Mouse (Mus musculus) lung, postnatal 0 days (tissue): ENCODE results near the gene Grik1. TPM values are rescaled to one million over a fixed set of nuclear protein-coding genes. Genes with fewer than 3 reads are reported as not detected.

Experiments
- ATAC-seq: fragments of 200-750 bp; cut with Nextera tagmentation; 2 replicates; pipeline ENCODE4 v1.8.0; 2017; ENCODE audit warnings: moderate library complexity
- DNase-seq: peaks from one replicate; pipeline ENCODE4 v3.0.0-alpha.2; 2016; ENCODE audit warnings: low spot score
- H3K27ac ChIP-seq: fragments of 300-500 bp; sonication (generic); 2 replicates; pipeline ENCODE4 v1.5.1; 2014; ENCODE audit warnings: antibody characterized with exemption, mild to moderate bottlenecking, low read length, mixed read lengths
- H3K27me3 ChIP-seq: fragments of 300-500 bp; sonication (generic); replicated peaks from 2 replicates; pipeline ENCODE4 v1.6.1; 2014; ENCODE audit warnings: low read length, mixed read lengths; ENCODE audit not compliant: insufficient read depth
- H3K36me3 ChIP-seq: fragments of 300-500 bp; sonication (generic); 2 replicates; pipeline ENCODE4 v1.6.1; 2014; ENCODE audit warnings: low read length, mixed read lengths; ENCODE audit not compliant: insufficient read depth
- H3K4me1 ChIP-seq: fragments of 300-500 bp; sonication (generic); 2 replicates; pipeline ENCODE4 v1.6.1; 2014; ENCODE audit warnings: antibody characterized with exemption, low read depth, low read length, mixed read lengths; ENCODE audit not compliant: insufficient read depth
- H3K4me2 ChIP-seq: fragments of 300-500 bp; sonication (generic); replicated peaks from 2 replicates; pipeline ENCODE4 v1.6.1; 2014; ENCODE audit warnings: low read depth, mild to moderate bottlenecking, low read length, moderate library complexity, mixed read lengths
- H3K4me3 ChIP-seq: fragments of 300-500 bp; sonication (generic); 2 replicates; pipeline ENCODE4 v1.5.1; 2014; ENCODE audit warnings: low read depth, low read length
- H3K9ac ChIP-seq: fragments of 300-500 bp; sonication (generic); replicated peaks from 2 replicates; pipeline ENCODE4 v1.6.1; 2014; ENCODE audit warnings: low read depth, mild to moderate bottlenecking
- H3K9me3 ChIP-seq: fragments of 300-500 bp; sonication (generic); 2 replicates; pipeline ENCODE4 v1.6.1; 2016; ENCODE audit warnings: low read length, mixed read lengths
- CTCF ChIP-seq: IDR thresholded peaks from 2 replicates; pipeline ENCODE4 v1.5.1; 2016; ENCODE audit warnings: antibody characterized with exemption, mild to moderate bottlenecking
- EP300 ChIP-seq: IDR thresholded peaks from 2 replicates; pipeline ENCODE4 v1.6.1; 2016; ENCODE audit warnings: antibody characterized with exemption, mild to moderate bottlenecking, control low read depth
- WGBS: fragments of 180-500 bp; shearing (Covaris S2); extraction: QIAGEN DNeasy Blood & Tissue Kit; methylation state at CpG from one replicate; pipeline ENCODE4 v1.1.7; 2014; 5-methylcytosine and 5-hydroxymethylcytosine counted together
- polyA plus RNA-seq: library from polyadenylated mRNA; unstranded; fragments of >200 nt; fragmentation: Nextera tagmentation; extraction: Ambion mirVana; gene quantifications from 2 replicates; pipeline ENCODE4 v1.2.1, GENCODE M21; 2015

The Grik1 gene
- polyA plus RNA-seq, 1 experiment from 2014 or later: 0.25 TPM

DNA sequence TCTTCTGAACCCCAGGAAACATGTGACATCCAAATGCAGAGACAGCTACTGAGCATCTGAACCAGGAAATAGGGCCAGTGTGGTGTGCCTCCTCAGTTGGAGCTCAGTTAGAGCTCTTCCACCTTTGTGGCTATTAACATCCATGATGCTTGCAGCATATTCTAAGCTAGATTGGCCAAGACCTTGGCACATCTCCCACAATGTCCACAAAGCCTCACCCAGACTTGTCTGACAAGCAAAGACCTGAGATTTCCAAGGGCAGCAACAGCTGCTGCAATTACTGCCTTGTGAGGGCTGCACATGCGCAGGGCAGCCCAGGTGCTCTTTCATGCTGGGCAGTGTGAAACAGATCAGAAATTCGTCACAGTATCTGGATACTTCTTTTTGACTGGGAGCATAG is 37.4 kb downstream of the Grik1 start:
- DNase-seq: no peak
- no peaks in the 10 kb centered on the region for H3K9me3 ChIP-seq
- no peaks in the 10 kb centered on the region for H3K4me1 ChIP-seq
- no peak overlapping the region for H3K4me2 ChIP-seq
- H3K27me3 ChIP-seq: no peaks in the 10 kb centered on the region
- no peak overlapping the region for H3K9ac ChIP-seq
- no peak overlapping the region for H3K27ac ChIP-seq
- 76% methylated on average over 2 of the region's 2 CpGs for WGBS
- H3K36me3 ChIP-seq: no peaks in the 10 kb centered on the region
- TF ChIP-seq EP300 (no peak), CTCF (no peak)
- no peak for ATAC-seq
- H3K4me3 ChIP-seq: no peak overlapping the region

DNA sequence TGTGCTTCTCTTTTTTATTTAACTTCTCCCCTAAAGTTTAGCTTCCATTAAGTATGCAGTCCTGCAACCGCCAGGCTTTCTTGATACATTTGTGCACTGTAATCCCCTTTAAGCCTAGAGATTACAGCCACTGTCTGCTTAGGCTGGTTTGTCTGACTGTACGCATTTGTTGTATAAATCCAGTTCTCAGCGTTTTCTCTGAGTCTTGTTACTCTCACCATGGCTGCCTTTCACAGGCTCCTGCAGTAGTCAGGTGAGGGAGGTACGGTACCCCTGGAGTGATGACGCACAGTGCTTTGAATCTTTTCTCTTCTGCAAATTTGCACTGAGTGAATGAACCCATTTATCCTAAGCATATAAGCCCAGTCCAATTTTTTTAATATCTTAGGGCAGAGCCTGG is 39.0 kb downstream of the Grik1 start:
- no peaks in the 10 kb centered on the region for H3K4me1 ChIP-seq
- H3K9ac ChIP-seq: no peak overlapping the region
- H3K36me3 ChIP-seq: no peaks in the 10 kb centered on the region
- no peak overlapping the region for H3K27ac ChIP-seq
- DNase-seq (no peak), ATAC-seq (no peak)
- no peaks in the 10 kb centered on the region for H3K9me3 ChIP-seq
- TF ChIP-seq EP300 (no peak), CTCF (no peak)
- H3K4me2 ChIP-seq: no peak overlapping the region
- WGBS: 65% methylated on average over 5 of the region's 5 CpGs
- H3K27me3 ChIP-seq: no peaks in the 10 kb centered on the region
- H3K4me3 ChIP-seq: no peak overlapping the region

DNA sequence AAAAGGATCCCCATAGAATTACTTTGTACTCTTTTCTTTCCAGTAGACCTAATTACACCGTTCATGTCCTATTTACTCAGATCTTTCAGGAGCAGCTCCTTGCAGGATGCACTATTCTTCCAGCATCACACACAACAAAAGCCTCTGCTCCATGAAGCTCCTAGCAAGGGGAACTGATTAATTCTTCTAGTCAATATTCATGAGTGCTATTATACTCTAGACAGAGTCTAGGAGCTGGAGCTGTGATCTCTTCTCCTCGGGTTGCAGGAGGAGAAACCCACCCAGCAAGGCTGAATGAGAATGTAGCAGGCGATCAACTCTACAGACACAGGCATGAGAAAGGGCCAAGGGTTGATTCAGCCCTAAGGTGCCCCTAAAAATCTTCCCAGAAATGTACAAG is 40.2 kb downstream of the Grik1 start:
- no peaks in the 10 kb centered on the region for H3K4me1 ChIP-seq
- H3K36me3 ChIP-seq: no peaks in the 10 kb centered on the region
- DNase-seq (no peak), ATAC-seq (no peak)
- no peaks in the 10 kb centered on the region for H3K27me3 ChIP-seq
- no peaks in the 10 kb centered on the region for H3K9me3 ChIP-seq
- H3K9ac ChIP-seq: no peak overlapping the region
- H3K4me3 ChIP-seq: no peak overlapping the region
- H3K4me2 ChIP-seq: no peak overlapping the region
- H3K27ac ChIP-seq: no peak overlapping the region
- TF ChIP-seq CTCF (no peak), EP300 (no peak)
- WGBS: 63% methylated on average over 3 of the region's 3 CpGs

DNA sequence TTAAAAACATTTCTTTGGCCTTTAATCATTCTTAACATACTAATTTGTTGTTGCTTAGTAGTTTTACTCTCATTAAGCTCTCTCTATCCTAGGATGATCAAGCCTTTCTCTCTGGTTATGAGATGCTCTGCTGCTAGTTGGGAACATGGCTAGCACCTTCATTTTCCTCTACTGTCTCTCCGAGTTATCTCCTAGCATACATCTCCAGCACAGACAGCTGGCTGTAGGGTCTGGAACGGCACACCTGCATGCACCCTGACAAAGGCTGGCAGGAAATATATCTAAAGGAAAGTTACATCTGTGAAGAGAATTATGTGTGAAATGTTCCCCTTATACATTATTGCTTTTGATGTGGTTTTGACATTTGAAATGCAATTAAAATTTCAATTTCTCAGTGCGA is 42.5 kb downstream of the Grik1 start:
- H3K4me2 ChIP-seq: no peak overlapping the region
- no peaks in the 10 kb centered on the region for H3K36me3 ChIP-seq
- ATAC-seq: no peak
- H3K4me1 ChIP-seq: no peaks in the 10 kb centered on the region
- no peak overlapping the region for H3K4me3 ChIP-seq
- H3K9me3 ChIP-seq: no peaks in the 10 kb centered on the region
- TF ChIP-seq EP300 (no peak), CTCF (no peak)
- no peak overlapping the region for H3K27ac ChIP-seq
- H3K27me3 ChIP-seq: no peaks in the 10 kb centered on the region
- H3K9ac ChIP-seq: no peak overlapping the region
- no peak for DNase-seq
- 83% methylated on average over 3 of the region's 3 CpGs for WGBS

DNA sequence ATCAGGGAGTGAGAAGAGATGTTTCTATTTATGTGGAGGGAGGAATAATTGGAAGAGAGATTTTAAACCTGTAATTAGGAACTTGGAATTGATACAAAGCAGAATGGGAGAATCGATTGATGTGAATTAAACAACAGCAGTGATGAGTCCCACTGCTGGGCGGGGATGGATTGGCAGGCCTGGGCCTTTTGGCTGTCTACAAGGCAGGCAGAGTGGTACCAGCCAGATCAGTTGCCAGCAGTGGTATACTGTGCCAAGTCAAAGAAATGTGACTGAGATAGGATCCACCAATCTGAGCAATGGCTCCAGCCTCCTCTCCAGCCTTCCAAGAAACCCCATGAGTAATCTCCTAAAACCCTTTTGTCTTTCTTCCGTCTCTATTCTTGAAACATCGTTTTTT is 45.4 kb downstream of the Grik1 start:
- no peak for ATAC-seq
- Histone ChIP-seq H3K9me3 (no peaks in the 10 kb centered on the region), H3K27ac (no peak overlapping the region), H3K36me3 (no peaks in the 10 kb centered on the region), H3K4me1 (no peaks in the 10 kb centered on the region), H3K4me2 (no peak overlapping the region), H3K9ac (no peak overlapping the region), H3K4me3 (no peak overlapping the region), H3K27me3 (no peaks in the 10 kb centered on the region)
- DNase-seq: no peak
- TF ChIP-seq EP300 (no peak), CTCF (no peak)
- WGBS: 77% methylated on average over 4 of the region's 4 CpGs

DNA sequence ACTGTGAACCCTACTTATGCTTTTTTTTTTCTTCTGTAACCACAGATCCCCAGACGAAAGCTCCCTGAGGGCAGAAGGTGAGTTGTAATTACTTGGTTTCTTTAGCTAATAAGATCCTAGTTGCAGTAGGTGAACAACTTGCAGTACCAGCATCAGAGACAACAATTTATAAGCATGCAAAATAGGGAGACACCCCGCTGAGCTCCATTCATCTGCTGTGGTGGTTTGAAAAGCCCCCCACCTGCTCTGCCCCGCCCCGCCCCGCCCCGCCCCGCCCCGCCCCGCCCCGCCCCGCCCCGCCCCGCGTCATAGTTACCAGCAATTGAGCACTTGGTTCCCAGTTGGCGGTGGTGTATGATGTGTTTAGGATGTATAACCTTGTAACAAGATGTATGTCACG is 64.4 kb downstream of the Grik1 start:
- no peak overlapping the region for H3K4me3 ChIP-seq
- H3K4me2 ChIP-seq: no peak overlapping the region
- no peaks in the 10 kb centered on the region for H3K27me3 ChIP-seq
- DNase-seq: no peak
- TF ChIP-seq CTCF: no peak
- TF ChIP-seq EP300: no peak
- no peaks in the 10 kb centered on the region for H3K9me3 ChIP-seq
- H3K27ac ChIP-seq: no peak overlapping the region
- WGBS: 42% methylated on average over 4 of the region's 16 CpGs
- H3K9ac ChIP-seq: no peak overlapping the region
- H3K4me1 ChIP-seq: no peaks in the 10 kb centered on the region
- no peak for ATAC-seq
- H3K36me3 ChIP-seq: no peaks in the 10 kb centered on the region

DNA sequence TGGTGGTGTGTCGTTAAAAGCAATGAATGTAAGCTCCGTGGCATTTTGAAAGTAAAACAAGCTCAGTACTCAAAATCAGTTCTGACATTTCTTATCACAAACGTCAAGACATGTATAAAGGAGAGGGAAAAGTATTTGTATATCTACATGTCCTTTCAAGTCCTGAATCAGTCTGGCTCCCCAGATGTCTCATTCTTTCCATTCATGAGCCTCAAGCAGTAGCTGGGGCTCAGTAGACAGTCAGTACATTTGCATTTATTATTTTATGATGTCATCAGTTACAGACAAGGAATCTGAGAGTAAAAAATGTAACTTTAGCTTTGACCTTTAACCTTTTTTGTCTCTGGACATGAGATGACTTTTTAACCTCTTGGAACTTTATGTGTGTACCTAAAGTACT is 68.1 kb downstream of the Grik1 start:
- no peak for DNase-seq
- Histone ChIP-seq H3K9me3 (no peaks in the 10 kb centered on the region), H3K4me3 (no peak overlapping the region), H3K27me3 (no peaks in the 10 kb centered on the region), H3K4me1 (no peaks in the 10 kb centered on the region), H3K4me2 (no peak overlapping the region), H3K36me3 (no peaks in the 10 kb centered on the region), H3K27ac (no peak overlapping the region), H3K9ac (no peak overlapping the region)
- 34% methylated on average over 3 of the region's 3 CpGs for WGBS
- TF ChIP-seq EP300 (no peak), CTCF (no peak)
- ATAC-seq: no peak
